Mouse (Mus musculus) ovary, adult 2 months (tissue): Measurements from ENCODE around the gene Fgf15. TPM values are rescaled to one million over a fixed set of nuclear protein-coding genes. Genes with fewer than 3 reads are reported as not detected.

ENCODE experiments used
- polyA plus RNA-seq: library from polyadenylated mRNA; depleted of rRNA; stranded (reverse); fragments of >200 nt; gene quantifications from 2 replicates; pipeline ENCODE4 v1.2.3, GENCODE M21; 2012; rRNA removed

Fgf15 gene
- polyA plus RNA-seq, result not detected in 2 replicates

GRCm38 (mm10) chr7:144896294-144897218 lies at the start of gene Fgf15:
Gene Fgf15, plus strand, starts transcription at chr7:144896531.

GRCm38 (mm10) chr7:144847067-144847466 lies 49.3 kb upstream of the Fgf15 start, which contains the start of gene Fgf4:
Gene Fgf4, plus strand, starts transcription at chr7:144847367.

GRCm38 (mm10) chr7:144914948-144915750 lies 18.8 kb downstream of the Fgf15 start, which contains the start of gene LTO1:
Gene LTO1, plus strand, starts transcription at chr7:144915100.

GRCm38 (mm10) chr7:144939344-144940002 lies 43.1 kb downstream of the Fgf15 start, which contains the start of gene Ccnd1:
Gene Ccnd1, minus strand, starts transcription at chr7:144939925.

Other genes starting within 250 kb of the Fgf15 start
- gene Ano1, start 144.6 kb upstream of the Fgf15 start, polyA plus RNA-seq, result 96.0 and 117 TPM in 2 replicates
- gene Fgf3, start 58.4 kb upstream of the Fgf15 start, polyA plus RNA-seq, result not detected in 2 replicates
- not detected in 2 replicates for gene Fgf4, start 49.2 kb upstream of the Fgf15 start, polyA plus RNA-seq
- gene LTO1, start 18.6 kb downstream of the Fgf15 start, polyA plus RNA-seq, result 12.1 and 12.6 TPM in 2 replicates
- gene Ccnd1, start 43.4 kb downstream of the Fgf15 start, polyA plus RNA-seq, result 55.6 and 66.7 TPM in 2 replicates